Mouse (Mus musculus) cerebellum, adult (tissue): ENCODE measurements around the gene Slf2.
A peak's percentile ranks its signal among the peaks of the same experiment; 100 is the strongest.

Experiments used
- ATAC-seq: cut with Nextera tagmentation; 2 replicates; pipeline ENCODE4 v1.9.2; 2017; ENCODE audit warnings: mild to moderate bottlenecking, moderate library complexity, mixed read lengths; ENCODE audit not compliant: insufficient number of reproducible peaks, low FRiP score, low TSS enrichment

Slf2 gene

DNA sequence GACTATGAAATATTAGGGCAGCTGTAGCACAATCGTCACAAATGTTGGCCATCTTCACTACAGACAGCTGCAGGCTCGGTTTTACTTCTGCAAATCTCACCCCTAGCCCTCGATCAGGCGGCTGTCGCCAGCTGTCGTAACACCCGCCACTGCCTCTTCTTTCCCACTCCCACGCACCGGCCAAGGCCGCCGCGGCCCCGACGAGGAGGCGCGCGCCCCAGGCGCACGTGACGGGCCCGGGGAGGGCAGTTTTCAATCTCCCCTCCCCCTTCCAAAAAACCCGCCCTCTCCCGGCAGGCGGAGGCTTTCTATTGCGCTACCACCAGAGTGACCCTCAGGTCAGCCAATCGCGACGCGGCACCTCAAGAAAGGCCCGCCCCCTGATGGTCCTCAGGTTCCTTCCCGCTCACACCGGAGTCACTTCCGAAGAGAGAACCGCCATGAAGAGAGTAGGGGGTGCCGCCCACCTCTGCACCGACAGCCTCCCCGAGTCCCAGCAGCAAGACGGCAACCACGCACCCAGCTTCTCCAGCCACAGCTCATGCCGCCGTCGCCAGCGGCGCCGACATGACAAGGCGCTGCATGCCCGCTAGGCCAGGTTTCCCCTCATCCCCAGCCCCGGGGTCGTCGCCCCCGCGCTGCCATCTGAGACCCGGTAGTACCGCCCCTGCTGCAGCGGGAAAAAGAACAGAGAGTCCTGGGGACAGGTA is at the start of gene Slf2:
Slf2 (plus strand) TSS at position 408 of the 710 bp plus-strand sequence.
- peak; percentile 99 for ATAC-seq

DNA sequence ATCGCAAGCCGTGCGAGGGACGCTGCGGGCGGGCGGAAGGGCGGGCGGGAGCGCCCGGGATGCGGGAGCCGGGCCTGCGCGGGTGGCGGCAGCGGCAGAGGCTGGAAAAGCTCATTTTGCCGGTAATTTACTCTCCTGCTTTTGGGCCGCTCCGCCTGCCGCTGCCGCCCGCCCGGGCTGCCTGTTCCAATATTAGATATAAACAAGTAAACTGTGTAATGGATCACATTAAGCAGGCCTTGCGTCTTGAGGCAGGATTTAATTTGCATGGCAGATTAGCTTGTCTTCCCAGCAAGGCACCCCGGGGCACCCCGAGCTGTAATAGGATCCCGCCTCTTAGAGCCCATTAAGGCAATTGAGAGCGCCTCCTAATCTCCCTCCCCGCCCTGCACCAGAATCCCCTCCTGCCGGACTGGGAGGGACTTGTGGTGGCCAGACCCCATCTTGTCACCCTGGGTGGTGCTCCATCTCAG is 48.4 kb upstream of the Slf2 start:
- ATAC-seq, result no peak

DNA sequence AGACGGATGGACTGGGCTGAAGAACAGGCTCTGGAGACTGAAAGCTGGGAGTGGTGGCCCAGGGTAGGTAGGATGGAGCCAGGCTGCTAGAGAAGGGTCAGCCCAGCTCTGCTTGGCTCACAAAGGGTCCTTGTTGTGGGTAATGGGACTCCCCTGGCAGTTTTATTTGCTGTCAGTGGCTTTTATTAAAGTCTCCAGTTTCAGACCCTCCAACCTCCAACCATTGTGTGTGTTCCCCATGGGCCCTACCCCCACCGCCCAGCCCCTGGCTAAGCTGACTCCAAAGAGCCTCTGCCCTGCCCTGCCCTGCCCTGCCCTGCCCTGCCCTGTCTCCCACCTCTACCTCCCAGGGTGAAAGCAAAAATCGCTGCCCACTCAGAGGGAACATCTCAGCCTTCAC is 46.6 kb upstream of the Slf2 start:
- no peak for ATAC-seq

DNA sequence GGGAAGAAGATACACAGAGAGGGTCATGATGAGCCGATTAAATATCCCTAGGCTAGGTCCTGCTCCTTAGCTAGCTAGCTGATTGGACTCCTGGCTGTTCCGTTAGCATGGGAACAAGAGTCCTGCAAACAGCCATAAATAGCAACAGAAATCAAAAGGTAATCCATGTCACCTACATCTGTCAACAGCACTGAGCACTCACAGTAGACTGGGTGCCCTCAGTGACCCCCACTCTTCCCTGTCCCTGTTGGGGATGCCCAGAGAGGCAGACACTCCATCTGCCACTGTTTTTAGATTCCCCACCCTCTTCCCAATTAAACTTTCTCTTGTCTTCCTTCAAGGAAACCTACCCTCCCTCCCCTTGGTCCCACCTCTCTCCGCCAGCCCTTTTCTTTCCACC is 44.5 kb upstream of the Slf2 start:
- ATAC-seq, result no peak

DNA sequence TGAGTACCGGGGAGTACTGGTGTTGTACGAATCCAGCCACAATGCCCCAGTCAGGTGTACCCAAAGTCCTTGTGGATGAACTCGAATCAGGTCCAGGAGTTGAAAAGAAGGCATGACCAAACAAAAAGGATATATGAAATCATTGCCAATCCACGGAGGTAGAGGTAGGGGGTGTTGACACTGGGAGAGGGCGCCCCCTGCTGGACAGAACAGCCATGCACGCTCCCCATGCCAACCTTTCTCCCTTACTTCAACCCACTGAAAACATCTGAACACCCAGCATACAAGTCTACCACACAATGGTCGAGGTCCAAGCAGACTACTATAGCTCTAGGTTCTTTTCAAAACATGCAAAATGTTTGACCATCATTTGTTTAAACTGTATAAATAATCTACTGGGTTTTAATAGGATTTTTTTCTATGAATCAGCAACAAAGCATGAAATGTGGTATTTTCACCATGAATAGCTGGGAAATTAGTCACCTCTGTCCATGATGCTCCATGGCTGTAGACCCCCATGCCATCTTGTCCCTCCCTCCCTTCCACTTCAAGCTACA is 43.2 kb upstream of the Slf2 start:
- no peak for ATAC-seq

DNA sequence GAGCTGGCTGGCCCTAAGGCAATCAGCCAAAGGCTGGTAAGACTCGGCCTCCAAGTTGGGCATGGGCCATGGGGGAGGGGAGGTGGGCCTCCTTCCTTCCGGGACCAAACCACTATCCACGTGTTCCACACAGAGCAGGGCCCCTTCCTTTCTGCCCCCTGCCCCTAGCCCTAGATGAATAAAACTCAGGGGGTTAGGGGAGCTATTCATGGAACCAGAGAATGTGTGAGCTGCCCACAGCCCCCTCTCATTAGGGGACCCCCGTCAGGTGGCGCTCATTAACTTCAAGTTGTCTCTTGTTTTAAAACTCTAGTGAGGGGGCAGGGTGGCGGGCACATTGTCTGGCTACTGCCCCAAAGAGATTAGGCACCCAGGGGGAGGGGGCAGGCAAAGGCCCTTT is 41.4 kb upstream of the Slf2 start:
- no peak for ATAC-seq

DNA sequence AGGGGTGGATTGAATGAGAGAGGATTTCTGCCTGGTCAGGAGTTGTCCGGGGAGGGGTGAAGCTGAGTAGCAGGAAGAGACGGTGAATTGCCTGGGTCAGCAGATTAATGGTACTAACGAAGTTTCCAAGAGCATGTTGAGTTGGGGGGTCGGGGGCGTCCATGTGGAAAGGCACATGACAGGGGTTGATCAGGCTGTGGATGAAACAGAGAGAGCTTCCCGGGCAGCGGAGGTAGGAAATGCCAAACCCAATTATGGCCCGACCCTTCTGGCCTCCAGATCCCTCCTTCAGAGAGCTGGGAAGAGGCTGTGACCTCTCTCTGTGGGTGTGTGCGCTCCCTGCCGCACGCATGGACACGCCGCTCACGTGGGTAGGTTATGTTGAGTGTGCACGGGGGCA is 39.5 kb upstream of the Slf2 start:
- no peak for ATAC-seq

DNA sequence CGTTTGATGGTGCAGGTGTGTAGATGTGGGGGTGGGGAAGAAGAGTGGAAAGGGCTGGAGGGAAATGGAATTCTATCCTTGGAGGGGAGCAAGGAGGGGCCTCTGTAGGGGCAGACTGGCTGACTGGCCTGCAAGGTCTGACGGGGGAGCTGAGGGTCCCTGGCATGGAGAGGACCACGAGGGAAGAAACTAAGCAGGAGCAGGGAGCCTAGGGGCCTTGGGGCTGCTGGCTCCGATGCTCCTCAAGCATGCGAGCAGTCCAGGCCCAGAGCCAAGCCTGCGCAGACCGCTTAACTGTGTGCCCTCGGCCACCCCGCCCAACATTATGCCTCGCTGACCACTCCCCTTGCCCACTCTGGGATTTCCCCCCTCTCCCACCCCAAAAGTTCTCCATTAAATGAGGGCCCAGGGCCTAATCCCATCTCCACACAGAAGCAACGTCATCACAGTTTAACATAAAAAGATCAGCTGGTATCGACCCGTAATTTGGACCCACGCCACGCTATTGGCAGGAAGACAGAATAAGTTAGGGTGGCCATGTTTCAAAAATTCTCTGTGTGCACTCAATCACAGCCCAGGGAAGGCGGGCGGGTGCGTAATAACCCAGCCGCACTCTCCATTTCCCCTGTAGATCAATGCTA is 37.6 kb upstream of the Slf2 start:
- no peak for ATAC-seq

DNA sequence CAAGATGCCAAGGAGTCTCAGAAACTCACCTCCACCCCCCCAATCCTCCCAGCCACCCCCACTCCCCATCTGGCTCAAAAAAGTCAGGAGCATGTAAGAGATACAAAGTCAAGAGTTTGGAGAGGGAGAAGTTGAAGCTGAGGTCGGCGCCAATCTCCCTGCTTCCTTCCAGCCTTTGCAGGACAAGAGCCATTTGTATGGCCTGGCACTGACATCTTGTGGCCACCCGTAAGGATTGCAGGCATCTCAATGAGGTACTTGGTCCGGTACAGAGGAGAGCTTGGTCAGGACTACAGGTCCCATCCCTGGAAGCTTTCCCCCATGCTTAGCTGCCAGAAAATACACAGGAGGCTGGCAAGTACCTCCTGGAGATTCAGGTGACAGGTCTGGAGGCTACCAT is 35.7 kb upstream of the Slf2 start:
- peak; percentile 68 for ATAC-seq

DNA sequence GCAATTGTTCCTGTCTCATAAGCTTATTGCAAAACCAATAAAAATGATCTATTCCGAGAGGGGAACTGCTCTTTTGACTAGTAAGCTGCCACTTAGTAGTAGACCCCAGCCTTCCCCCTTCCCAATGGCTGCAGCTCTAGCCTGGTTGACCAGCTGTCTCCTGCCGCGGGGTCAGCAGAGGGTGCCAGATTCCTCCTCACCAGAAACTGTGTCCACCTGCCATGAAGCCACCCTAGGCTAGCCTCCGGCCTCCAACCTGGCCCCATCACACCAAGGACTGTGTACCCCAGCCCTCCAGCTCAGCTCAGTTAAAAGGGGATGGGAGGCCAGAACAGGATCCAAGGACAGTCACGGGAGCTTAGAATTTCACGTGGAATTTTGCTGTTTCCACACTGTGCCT is 34.5 kb upstream of the Slf2 start:
- ATAC-seq, result no peak

DNA sequence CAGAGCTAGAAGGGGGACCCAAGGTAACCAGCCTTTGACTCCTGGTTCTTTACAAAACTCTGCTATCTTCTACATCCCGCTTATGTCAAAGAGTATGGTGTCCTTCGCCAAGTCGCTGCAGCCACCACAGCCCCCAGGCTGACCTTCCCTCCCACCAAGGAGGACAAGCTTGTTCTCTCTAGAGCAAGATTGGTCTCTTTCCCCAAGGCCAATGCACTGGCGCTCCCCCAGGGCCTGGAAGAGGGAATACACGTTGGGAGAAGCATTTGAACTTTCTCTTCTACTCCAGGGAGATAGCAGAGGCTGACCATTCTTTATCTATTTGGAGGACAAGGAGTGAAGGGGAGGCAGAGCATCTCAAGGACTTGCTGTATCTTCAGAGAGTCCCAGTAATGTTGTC is 33.4 kb upstream of the Slf2 start:
- ATAC-seq, result no peak

DNA sequence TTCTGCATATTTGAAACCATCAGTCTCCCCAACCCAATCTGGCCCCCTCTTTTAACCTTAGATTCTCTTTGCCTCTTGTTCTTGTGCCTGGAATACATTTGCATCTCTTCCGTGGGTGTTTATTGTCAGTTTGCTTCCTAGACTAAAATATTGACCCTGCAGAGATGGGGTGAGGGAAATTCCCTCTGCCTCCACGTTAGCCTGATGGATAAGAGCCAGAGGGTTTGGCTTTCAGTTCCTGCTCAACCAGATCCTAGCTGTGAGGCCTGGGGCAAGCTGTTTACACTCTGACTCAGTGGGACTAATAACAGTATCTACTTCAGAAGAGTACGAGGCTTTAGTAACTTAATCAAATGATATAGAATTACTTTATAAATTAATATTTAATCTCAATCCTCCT is 32.3 kb upstream of the Slf2 start:
- ATAC-seq, result no peak

DNA sequence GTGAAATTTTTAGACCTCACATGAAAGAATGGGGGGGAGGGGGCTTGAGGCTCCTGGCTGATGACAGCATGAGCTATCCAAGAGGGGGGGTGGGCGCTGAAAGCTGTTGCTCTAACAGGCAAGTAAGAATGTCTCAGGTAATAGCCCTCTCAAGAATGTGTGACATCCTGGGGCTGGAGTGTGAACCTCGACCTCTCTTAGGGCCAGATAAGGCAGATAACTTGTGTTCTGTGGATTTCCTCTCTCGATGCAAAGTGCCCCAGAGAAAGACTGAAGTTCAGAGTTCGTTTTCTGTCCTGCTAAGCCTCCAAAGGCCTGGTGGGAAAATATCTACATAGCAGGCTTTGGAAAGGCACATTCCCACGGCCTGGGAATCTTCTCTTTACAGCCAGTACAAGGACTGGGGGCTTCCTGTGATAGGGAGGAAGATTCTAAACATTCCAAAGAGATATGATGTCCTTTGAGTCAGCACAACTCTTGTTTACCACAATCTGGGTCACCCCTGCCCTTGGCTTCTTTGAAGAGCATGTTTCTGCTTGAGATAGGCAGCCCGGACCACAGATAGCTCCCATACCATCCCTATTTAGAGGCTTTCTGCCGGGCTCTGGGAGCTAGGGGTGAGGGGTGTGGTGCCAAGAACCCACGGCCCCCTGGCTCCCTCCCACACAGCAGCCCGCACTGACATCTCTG is 31.7 kb upstream of the Slf2 start:
- ATAC-seq, result no peak

DNA sequence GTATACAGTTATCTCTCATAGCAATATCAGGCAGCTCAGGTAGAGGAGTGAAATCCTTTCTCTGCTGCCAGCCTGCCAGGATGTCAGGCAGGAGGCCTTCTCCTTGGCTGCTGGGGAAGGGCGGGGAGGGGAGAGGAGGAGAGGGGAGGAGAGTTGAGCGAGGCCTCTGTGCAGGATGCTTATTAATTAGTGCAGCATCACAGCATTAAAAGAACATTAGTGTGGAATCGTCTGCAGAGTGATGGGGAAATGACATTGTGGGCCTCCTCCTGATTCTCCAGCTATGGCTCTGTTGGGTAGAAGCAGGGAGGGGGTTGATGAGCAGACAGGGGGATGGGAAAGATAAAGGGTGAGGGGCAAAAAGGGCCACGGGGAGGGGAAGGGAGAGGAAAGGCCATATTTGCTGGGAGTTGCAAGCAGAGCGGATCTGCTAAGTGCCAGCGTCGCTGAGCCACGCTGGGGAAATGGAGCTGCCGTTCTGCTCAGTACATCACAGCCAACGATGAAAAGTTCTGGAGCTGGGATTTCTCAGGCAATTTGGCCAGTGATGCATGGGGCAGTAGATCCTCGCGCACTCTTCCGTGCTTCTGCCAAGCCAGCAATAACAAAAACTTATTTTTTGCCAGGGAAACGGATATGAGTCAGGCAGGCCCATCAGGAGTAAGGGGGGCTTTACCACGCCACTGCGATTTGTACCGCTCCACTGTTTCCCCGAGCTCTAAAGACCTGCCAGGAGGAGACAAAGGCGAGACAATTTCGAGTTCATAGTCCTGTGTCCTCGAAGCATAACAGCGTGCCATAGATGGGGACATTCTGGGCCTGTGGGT is 30.8 kb upstream of the Slf2 start:
- ATAC-seq, result no peak

DNA sequence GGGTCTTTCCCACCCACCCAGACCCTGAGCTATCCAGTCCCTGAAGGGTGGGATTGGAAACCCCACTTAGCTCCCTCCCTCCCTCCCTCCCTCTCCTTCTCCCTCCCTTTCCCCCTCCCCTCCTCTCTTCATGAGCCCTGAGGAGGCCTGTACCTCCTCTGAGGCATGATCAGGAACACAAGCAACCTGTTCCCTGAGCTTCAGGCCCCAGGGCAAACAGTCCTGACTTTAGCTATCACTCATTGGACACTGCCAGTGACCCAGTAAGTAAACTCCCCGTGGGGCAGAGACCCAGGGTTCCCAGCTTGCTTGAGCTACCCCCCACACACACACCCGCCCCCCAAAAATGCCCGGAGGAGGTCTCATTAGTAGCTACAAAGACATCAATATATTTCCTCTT is 29.9 kb upstream of the Slf2 start:
- ATAC-seq, result no peak

DNA sequence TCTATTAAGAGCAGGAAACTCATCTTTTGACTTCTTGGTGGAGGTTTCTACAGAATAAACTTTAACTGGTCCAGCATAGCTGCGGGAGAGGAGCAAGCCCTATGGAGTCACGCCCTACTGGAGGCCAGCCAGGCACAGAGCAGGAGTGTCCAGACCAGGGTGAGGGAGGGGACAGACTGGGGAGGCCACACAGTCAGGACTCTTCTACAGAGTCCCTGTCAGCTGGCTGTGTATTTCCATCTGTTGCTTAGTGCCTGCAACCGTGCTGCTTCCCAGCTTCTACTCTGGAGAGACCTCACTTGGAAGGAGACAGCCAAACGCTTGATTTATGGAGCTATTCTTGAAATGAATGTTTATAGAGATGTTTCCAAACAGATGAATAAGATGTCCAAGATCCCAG is 28.6 kb upstream of the Slf2 start:
- no peak for ATAC-seq

DNA sequence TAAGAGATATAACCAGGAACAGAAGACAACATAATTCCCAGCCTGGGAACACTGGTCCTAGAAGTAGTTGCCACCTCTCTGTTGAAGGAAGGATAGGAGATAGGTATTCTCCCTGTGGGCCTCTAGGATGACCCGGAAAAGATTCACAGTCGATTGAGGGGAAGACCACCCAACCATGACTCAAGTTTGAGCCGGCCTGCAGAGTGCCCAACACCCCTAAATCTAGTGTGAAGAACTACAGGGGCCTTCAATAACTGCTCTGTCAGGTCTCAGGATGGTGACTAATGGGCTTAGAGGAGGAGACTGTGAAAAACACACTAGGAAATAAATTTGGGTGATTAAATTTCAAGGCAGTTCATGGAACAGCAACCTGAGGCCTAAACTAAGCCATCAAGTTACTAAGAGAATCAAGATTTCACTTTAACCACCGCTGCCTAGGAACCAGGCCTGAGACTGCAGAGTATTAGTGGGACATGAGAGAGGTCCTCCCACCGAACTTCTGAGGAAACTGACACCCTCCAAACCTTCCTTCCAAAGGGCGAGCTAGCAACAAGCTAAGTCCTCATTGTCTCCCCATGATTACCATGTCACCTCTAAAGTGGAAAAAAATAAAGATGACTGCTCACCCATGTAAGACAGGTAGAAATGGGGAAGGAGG is 27.5 kb upstream of the Slf2 start:
- no peak for ATAC-seq

DNA sequence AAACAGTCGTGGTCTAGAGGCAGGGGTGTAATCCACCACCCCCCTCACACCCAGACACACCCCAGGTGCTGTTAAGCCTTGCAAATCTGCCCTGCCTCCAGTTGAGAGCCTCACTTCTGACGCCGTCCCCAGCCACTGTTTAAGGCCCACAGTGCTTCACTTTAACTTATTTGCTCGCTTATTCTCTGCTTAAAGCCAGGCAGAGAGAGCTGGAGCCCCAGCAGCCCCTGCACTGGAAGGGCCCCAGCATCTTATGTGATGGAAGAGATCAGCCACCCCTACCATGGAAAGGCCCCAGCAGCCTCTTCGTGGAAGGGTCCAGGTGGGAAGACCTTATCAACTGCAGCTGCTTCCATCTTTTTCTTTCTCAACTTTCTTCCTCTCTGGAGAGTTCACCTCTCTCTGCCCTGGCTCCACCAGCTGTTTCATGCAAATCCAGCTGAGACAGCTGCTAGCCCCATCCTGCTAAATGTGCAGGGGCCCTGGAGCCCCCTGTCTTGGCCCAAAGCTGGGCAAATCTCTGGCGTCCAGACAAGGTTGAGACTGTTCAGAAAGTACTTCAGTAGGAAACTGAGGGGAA is 26.7 kb upstream of the Slf2 start:
- ATAC-seq, result no peak

DNA sequence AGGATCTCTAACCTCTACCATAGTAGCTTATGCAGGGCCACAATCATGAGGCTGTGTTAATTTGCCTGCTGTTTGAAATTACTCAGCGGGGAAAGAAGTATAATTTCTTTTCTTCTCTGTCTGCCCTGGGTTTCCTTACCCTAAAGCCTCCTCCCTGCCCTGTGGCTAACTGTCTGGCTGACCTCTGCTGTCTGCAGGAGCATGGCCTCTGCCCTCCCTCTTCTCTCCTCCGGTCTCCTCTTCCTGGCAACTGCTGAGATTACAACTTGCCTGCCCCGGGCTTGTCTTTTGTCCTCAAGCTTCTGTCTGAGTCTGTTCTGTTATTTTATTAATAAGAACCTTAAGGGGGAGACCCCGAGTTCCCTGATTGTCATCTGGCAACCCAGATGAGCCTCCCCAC is 25.6 kb upstream of the Slf2 start:
- no peak for ATAC-seq
